Mouse (Mus musculus): ENCODE measurements around the gene Ifi205. TPM values are rescaled to one million over a fixed set of nuclear protein-coding genes. Genes with fewer than 3 reads are reported as not detected.
"Not testable (repeated sequence)": the region's sequence is repeated elsewhere in the genome, so short reads cannot be mapped to it uniquely, and the experiment has no call there.

Gene Ifi205
- 0.47 and 0.67 TPM in 2 replicates for polyA plus RNA-seq (2012; rRNA removed)

DNA sequence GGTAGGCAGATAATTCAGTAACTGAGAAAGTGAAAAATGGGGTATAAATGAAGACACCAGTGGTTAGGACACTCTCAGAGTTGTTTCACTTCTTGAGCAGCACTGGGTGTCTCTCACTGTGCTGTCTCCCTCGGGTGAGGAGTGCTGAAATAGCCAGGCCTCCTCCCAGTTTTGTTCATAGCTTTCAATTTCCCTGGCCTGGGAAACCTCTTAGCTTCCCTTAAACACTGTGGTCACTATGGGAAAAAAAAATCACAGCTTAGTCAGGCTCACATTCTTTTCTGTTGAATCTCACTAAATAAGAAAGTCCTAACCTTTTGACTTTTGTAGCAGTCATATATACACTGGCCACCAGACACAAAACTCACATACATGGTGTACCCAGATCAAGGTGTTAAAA is at the start of gene Ifi205:
Ifi205 (minus strand) TSS at position 113 of the 400 bp plus-strand sequence.
- WGBS = 9% methylated on average over 1 of the region's 1 CpGs
- no peak for DNase-seq (ENCODE audit: low read depth, low spot score)

- DNase-seq (ENCODE audit: low read depth, low spot score) = no peak
- 93% methylated on average over 3 of the region's 3 CpGs for WGBS
These were observed 34.7 kb upstream of the Ifi205 start, which contains the start of gene Olfr430 for GRCm38 (mm10) chr1:174066305-174066704. Gene Olfr430, plus strand, starts transcription at chr1:174066605.

DNA sequence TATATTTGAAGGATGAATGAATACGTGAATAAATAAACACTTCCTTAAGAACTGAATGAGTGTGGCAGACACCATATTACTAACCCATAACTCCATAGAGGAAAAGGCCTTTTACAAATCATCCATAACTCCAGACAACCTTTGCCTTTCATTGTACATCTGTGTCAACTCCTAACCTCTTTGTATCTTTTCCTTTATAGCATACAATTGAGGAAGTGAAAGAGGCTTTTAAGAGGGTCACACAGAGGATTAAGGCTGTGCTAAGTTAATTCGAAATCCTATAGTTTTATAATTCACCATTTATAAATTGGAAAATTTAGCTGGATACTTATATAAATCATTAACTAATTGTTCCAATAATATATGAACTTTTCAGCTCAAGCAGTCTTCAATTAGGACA is 23.6 kb upstream of the Ifi205 start:
- 69% methylated on average over 2 of the region's 2 CpGs for WGBS
- no peak for DNase-seq (ENCODE audit: low read depth, low spot score)

- DNase-seq (ENCODE audit: low read depth, low spot score) = no peak
- 67% methylated on average over 3 of the region's 3 CpGs for WGBS
These were observed 21.4 kb upstream of the Ifi205 start for GRCm38 (mm10) chr1:174052981-174053380.

DNA sequence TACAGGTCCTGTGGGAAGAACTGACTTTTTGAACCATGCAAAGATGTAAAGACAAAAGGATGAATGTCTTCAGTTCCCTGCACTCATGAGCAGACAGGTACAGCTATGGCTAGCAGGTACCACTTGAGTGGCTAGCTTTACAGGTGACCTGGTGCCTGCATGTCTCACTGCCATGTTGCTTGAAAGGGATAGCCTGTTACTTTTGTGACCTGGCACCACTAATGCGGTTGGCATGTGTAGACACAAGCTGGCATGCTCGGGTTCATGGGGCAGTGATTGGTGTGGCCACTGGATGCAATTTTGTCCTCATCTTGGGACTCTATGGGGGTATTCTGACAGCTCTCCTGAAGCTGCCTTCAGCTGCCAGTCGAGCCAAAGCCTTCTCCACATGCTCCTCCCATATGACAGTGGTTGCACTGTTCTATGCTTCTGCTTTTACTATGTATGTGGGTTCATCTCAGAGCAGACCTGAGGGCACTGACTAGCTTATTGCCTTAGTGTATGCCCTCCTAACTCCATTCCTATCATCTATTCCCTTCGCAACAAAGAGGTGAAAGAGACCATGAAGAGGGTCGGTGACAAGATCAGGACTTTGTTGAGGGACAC is 20.4 kb upstream of the Ifi205 start:
- no peak for DNase-seq (ENCODE audit: low read depth, low spot score)

GRCm38 (mm10) chr1:174051515-174051914 is 19.9 kb upstream of the Ifi205 start:
- no peak for DNase-seq (ENCODE audit: low read depth, low spot score)
- 80% methylated on average over 4 of the region's 4 CpGs for WGBS

More for the DNA sequence above, 20.4 kb upstream of the Ifi205 start:
- 76% methylated on average over 5 of the region's 5 CpGs for WGBS

DNA sequence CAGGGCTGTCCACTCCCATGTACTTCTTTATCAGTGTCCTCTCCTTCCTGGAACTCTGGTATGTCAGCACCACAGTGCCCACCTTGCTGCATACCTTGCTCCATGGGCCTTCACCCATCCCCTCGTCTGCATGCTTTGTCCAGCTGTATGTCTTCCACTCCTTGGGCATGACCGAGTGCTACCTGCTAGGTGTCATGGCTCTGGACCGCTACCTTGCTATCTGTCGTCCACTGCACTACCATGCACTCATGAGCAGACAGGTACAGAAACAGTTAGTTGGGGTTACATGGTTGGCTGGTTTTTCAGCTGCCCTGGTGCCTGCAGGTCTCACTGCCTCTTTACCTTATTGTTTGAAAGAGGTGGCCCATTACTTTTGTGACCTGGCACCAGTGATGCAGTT is 18.9 kb upstream of the Ifi205 start:
- no peak for DNase-seq (ENCODE audit: low read depth, low spot score)
- 84% methylated on average over 4 of the region's 4 CpGs for WGBS

DNA sequence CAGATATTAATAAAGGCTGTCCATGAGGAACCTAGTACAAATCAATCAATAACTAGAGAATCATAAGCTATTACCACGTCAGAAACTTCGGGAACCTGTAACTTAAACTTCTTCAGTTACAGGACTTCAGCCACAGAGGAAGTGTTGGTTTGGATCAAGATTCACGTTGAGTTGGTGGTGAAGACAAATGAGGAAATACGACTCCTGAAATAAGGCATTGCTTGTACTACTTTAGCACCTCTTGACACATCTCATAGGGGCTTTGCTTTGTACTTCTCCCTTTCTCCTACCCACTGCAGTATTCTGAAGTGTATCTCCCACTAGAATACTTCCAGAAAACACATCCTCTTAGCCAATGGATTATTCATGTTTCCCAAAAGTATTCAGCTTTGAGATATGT is 17.7 kb upstream of the Ifi205 start:
- 69% methylated on average over 4 of the region's 4 CpGs for WGBS
- not testable (repeated sequence) for DNase-seq (ENCODE audit: low read depth, low spot score)

DNA sequence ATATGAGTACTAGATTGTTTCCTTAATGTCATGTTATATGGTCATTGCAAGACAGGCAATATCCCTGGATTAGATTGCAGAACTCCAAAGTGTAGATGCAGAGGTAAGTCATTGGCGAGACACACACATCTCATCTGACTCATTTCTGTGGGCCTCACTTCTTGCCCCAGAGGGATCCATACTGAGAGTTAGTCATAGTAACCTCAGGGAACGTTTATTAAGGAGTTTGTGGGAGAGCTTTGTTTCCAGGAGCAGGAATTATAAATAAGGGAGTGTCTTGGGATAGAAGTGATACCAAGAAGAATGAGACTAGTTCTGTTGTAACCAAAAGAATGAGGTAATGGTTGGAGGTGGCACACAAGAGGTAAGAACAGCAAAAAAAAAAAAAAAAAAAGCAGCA is 17.3 kb upstream of the Ifi205 start, which contains the start of gene Olfr432:
Olfr432 (plus strand) TSS at position 313 of the 400 bp plus-strand sequence.
- DNase-seq (ENCODE audit: low read depth, low spot score) = no peak

GRCm38 (mm10) chr1:174048227-174048626 is 16.6 kb upstream of the Ifi205 start:
- 80% methylated on average over 6 of the region's 6 CpGs for WGBS

More for the DNA sequence above, 17.3 kb upstream of the Ifi205 start, which contains the start of gene Olfr432:
- WGBS = 48% methylated on average over 2 of the region's 2 CpGs

DNA sequence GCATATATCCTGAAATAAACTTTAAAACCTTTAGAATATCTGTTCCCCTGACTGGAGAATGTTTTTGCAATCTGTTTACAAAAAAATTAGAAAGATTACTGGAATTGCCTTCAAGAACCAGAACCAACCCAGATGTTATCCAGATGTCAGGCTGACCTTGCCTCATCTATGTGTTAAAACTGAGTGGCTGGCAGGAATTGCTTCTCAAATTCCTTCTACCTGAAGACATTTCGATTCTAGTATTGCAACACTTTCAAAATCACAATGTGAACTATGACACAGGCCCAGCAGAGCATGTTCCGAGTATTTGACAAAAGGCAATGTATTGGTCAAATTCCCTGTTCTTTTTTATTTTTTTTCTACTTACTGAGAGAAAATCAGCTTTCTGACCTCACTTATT is 12.8 kb upstream of the Ifi205 start:
- DNase-seq (ENCODE audit: low read depth, low spot score) = no peak
- WGBS = 50% methylated on average over 2 of the region's 2 CpGs

More at GRCm38 (mm10) chr1:174048227-174048626, 16.6 kb upstream of the Ifi205 start:
- not testable (repeated sequence) for DNase-seq (ENCODE audit: low read depth, low spot score)

GRCm38 (mm10) chr1:174042091-174042884 is 10.7 kb upstream of the Ifi205 start:
- WGBS = 89% methylated on average over 12 of the region's 12 CpGs
- DNase-seq (ENCODE audit: low read depth, low spot score) = not testable (repeated sequence)

DNA sequence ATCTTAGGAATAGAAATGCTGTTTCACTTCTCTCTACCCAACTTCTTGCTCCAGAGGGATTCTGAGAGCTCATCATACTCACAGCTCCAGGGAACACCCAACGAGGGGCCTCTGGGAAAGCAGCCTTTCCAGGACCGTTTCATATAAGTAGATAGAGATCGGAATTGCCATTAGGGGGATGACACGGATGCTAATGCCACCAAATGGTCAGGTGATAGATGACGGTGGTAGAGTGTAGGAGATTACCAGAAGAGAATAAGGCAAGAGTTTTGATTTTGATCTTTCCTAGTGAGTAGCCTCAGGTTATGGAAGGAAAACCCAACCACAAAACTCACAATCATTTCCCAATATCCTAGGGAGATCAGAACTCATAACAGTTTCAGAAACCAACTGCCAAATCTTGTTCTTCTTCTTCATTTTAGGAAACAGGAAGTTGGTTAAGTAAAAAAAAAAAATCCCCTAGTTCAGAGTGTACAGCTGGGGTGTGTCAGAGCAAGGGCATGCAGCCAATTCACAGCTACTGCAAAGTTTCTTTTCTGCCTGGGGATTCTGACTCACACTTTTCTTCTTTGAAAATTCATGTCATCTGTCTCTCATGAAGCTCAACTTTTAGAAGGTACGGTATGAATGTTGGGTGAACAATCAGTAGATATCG is 9.0 kb upstream of the Ifi205 start, which contains the start of gene Olfr433:
Olfr433 (plus strand) TSS at position 183 of the 655 bp plus-strand sequence.
- no peak for DNase-seq (ENCODE audit: low read depth, low spot score)
- 67% methylated on average over 7 of the region's 7 CpGs for WGBS

DNA sequence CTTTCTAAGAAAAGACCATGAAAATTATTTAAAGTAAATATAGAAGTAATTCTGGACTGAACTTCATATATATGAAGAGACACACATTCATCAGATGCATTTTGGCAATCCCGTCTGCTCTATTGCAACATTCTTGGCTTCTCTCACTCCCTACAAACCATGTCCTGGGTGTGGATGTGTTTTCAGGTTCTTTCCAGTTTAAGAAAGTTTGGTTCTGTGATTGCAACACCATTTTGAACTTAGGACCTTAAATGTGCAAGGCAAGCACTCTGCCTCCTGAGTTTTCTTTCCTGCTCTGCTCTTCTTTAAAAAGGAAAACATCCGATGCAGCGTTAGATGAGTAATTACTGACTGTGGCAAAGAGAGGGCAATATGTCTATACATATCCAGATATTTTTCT is 6.9 kb upstream of the Ifi205 start:
- DNase-seq (ENCODE audit: low read depth, low spot score) = no peak

GRCm38 (mm10) chr1:174035841-174036240 is 4.2 kb upstream of the Ifi205 start:
- no peak for DNase-seq (ENCODE audit: low read depth, low spot score)
- WGBS = 61% methylated on average over 4 of the region's 4 CpGs

More for the DNA sequence above, 6.9 kb upstream of the Ifi205 start:
- 59% methylated on average over 3 of the region's 3 CpGs for WGBS

DNA sequence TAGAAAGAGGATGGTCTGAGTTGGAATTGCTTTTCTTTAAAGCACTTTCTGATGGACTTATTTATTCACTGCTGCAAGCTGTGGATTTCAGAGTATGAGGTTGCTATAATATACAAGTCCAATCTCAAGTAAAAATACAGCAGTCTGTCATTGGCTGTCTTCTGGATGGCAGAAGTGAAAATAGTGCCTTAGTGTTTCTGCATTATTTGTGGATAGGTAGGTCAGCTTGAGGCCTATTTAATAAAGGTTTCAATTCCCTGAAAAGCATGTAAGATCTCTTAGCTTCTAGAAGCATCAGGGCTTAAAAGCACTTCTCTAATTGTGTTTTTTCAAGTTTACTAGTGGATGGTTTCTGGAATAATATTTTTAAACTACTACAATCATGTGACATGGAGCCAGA is 24.6 kb downstream of the Ifi205 start:
- not testable (repeated sequence) for DNase-seq (ENCODE audit: low read depth, low spot score)

DNA sequence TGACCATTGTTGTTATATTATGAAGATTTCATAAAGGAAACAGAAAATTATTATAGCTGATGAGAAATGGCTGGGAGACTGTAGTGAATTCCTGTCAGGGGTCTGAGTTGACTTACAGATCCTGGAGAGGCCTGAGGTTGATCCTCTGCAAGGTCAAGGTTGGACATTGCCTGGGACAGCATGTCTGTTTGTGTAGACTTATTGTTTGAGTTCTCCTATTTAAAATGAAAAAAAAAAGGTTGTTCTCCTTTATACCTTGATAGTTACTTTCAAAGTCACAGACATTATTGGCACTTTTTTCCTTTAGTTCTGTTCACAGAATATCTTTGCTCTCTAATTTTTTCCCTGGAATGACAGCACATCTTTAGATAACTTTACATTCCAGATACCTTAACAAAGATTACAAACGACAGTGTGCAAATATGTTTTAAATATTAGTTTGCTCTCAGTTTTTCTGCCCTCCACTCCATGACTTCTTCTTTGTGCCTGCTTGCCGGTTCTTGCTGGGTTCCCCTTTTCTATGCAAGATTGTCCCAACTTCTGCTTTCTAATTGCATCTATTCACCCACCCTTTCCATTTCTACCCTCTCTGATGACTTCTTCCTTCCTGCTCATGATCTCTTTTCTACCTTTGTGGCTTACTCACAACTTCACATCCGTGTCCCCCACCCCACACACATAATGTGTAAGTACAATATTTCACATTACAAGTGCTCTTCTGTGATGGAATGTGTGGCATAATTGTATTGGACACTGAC is 27.1 kb downstream of the Ifi205 start:
- WGBS = 61% methylated on average over 2 of the region's 3 CpGs
- not testable (repeated sequence) for DNase-seq (ENCODE audit: low read depth, low spot score)

GRCm38 (mm10) chr1:173995003-173995402 is 36.6 kb downstream of the Ifi205 start:
- DNase-seq (ENCODE audit: low read depth, low spot score) = no peak
- WGBS = 75% methylated on average over 4 of the region's 4 CpGs

- 95% methylated on average over 6 of the region's 6 CpGs for WGBS
- DNase-seq (ENCODE audit: low read depth, low spot score) = not testable (repeated sequence)
These were observed 48.8 kb downstream of the Ifi205 start, which contains the start of gene Ifi202b for GRCm38 (mm10) chr1:173982694-173983305. Gene Ifi202b, minus strand, starts transcription at chr1:173982744.
